Mouse (Mus musculus) brain, adult 2 months (tissue): ENCODE measurements at regions not wholly inside any gene's neighbourhood (a gene's known extent, or its start where the extent isn't known, plus 50 kb on each side); places are given as distances from the start of the nearest gene placed in this dataset.
A peak's percentile ranks its signal among the peaks of the same experiment; 100 is the strongest.

Source experiments
- DNase-seq: peaks from one replicate; pipeline ENCODE4 v3.0.0; 2011; ENCODE audit warnings: low read depth, low spot score

- DNase-seq: peak; percentile 26
Measured at GRCm38 (mm10) chr16:9509666-9510065, 485.7 kb downstream of the Grin2a start.

DNA sequence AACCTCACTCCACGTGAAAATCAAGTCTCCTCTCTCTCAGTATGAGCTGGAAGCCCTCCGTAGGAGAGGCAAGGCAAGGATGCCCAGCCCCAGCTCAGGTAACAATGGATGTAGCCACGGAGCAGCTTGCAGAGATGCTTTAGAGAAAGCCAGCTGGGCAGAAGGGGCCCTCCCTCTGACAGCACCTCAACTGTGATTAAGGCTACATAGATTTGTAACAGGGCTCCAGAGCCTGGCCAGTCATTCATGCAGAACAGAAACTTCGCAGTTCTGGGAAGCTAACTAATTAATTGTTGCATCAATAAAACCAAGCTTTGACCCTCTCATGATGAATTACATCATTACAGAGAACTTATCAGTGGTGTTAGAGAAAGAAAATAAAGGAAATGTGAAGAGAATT, 480.8 kb downstream of the Grin2a start:
- no peak for DNase-seq
